Mouse (Mus musculus) myocyte (in vitro differentiated cells): ENCODE measurements at regions not wholly inside any gene's neighbourhood (a gene's known extent, or its start where the extent isn't known, plus 50 kb on each side); places are given as distances from the start of the nearest gene placed in this dataset.

Source experiments
- CEBPB ChIP-seq: IDR thresholded peaks from 2 replicates; pipeline ENCODE4 v1.6.1; 2011; ENCODE audit warnings: mild to moderate bottlenecking, moderate library complexity; ENCODE audit not compliant: poor library complexity, insufficient read depth, severe bottlenecking
- MAX ChIP-seq: IDR thresholded peaks from one replicate; pipeline ENCODE4 v1.6.1; 2011; ENCODE audit warnings: low read depth, mild to moderate bottlenecking, control low read depth
- MYOG ChIP-seq, 3 experiments: IDR thresholded peaks; one replicate each; pipeline ENCODE4 v1.6.1; 2011; ENCODE audit warnings: control low read depth in 2 of 3, low read depth in 2 of 3, mild to moderate bottlenecking in 2 of 3; ENCODE audit not compliant: insufficient read length in 2 of 3, control insufficient read depth in 1 of 3, insufficient read depth in 1 of 3
- POLR2A ChIP-seq: IDR thresholded peaks from one replicate; pipeline ENCODE4 v1.6.1; 2011; ENCODE audit warnings: low read depth, mild to moderate bottlenecking, control low read depth, moderate library complexity; ENCODE audit not compliant: insufficient read length
- TCF3 ChIP-seq: IDR thresholded peaks from one replicate; pipeline ENCODE4 v1.6.1; 2011; ENCODE audit warnings: low read depth, control low read depth; ENCODE audit not compliant: insufficient read length
- USF1 ChIP-seq: IDR thresholded peaks from one replicate; pipeline ENCODE4 v1.6.1; 2011; ENCODE audit warnings: low read depth, mild to moderate bottlenecking, control low read depth, moderate library complexity

DNA sequence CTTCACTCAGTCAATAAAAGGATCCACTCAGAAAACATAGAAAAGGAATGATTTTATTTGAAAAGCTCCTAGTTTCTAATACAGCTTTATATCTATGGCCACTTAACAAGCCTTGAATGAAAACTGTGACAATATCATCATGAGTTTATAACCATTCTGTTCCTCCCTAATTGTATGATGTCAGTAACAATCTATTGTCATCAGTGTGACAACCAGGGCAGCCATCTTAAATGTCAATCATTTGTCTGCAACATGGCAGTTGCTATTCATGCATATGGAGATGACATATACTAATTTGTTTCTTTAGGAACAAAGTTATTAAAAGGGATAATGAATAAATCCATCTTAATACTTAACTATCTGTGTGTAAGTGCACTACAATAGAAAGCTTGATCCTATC is 426.2 kb upstream of the Klf6 start:
- no peak for TF ChIP-seq POLR2A
- no peak for TF ChIP-seq TCF3
- TF ChIP-seq MAX, result no peak
- TF ChIP-seq USF1, result no peak
- TF ChIP-seq MYOG (IDR thresholded peaks at IDR 0.05; ENCODE audit: control insufficient read depth in 1 of 3, insufficient read depth in 1 of 3, insufficient read length in 2 of 3, low read depth in 2 of 3), result no peak
- no peak for TF ChIP-seq CEBPB
